Comparison of ENCODE assay signal across 19 mouse cellular contexts in genomic region chr17:53488291-53489006, GRCm38 (mm10). TPM values are rescaled to one million over a fixed set of nuclear protein-coding genes. Genes with fewer than 3 reads are reported as not detected.
DNase-seq lines count a peak whose midpoint lies in the region; ATAC-seq and TF ChIP-seq lines count a peak whose summit lies in the region.
"Had no signal": no experiment of that assay in that cellular context is flagged by ENCODE, and none has a peak within 500 bp of the region (broad histone marks: within the 10 kb centered on the region; RNA-seq: fewer than 3 reads in every experiment).

No protein-coding gene starts in this region.

- peaks cover 61% of the 10 kb centered on the region for H3K36me3 ChIP-seq in heart, embryonic 10.5 days

- H3K4me1 ChIP-seq in heart, embryonic 10.5 days, result no peaks in the 10 kb centered on the region
- H3K4me1 ChIP-seq: forebrain, embryonic 13.5 days; hindbrain, embryonic 12.5 days; limb, embryonic 10.5 days; midbrain, embryonic 12.5 days had no signal

- ATAC-seq in Patski, result peak; percentile 80
- ATAC-seq in megakaryocyte-erythroid progenitor cell, adult 5-6 weeks (replicated peaks; ENCODE audit: low FRiP score, low TSS enrichment, poor library complexity, severe bottlenecking), result 0 out of 2 replicates have a peak, but pooled peaks have one; percentile 26
- ATAC-seq: activated CD4-positive, CD25-positive, alpha-beta regulatory T cell, adult 4 months; forebrain, embryonic 13.5 days had no signal

- POLR2A ChIA-PET in Patski (lab: Charles Lee), result interaction anchor here (0.9 kb wide), 1 partner anchor 16 kb away, joined by 3 read pairs; no protein-coding TSS in a partner anchor

- in situ Hi-C loops in Patski (cut with MboI; ENCODE audit: low pct_unique_long_range_greater_than_20kb), result no loop called here

- no peak overlapping the region for H3K27ac ChIP-seq in heart, embryonic 10.5 days
- H3K27ac ChIP-seq: forebrain, embryonic 13.5 days; hindbrain, embryonic 12.5 days; limb, embryonic 10.5 days; midbrain, embryonic 12.5 days had no signal

- no peak overlapping the region for H3K4me3 ChIP-seq in heart, embryonic 10.5 days
- H3K4me3 ChIP-seq: forebrain, embryonic 13.5 days; hindbrain, embryonic 12.5 days; limb, embryonic 10.5 days; midbrain, embryonic 12.5 days had no signal

- CTCF ChIA-PET in Patski (lab: Charles Lee), result interaction anchor here (1.4 to 1.5 kb wide), 2 partner anchors 13 to 25 kb away, joined by 3 to 5 read pairs; no protein-coding TSS in a partner anchor

- TF ChIP-seq CTCF in Patski (IDR thresholded peaks at IDR 0.05), result no peak

- peak; percentile 23 for DNase-seq in heart, adult 11 months
- DNase-seq in heart, embryonic 10.5 days (ENCODE audit: low spot score), result no peak
- DNase-seq in 416B (ENCODE audit: low read depth) (peak; percentile 94), Patski (ENCODE audit: low read depth, low spot score) (no peak)
- no peak for DNase-seq in urinary bladder, adult 2 months (ENCODE audit: low spot score)
- no peak for DNase-seq in retina, postnatal 1 day
- DNase-seq: cerebellum, adult 11 months; cerebellum, postnatal 25 days; right cerebral cortex, postnatal 25 days; thymus, adult 2 months had no signal

- H3K27me3 ChIP-seq in heart, embryonic 10.5 days (ENCODE audit: insufficient read depth, poor library complexity, severe bottlenecking), result no peaks in the 10 kb centered on the region
- H3K27me3 ChIP-seq in Patski, result no peaks in the 10 kb centered on the region
- H3K27me3 ChIP-seq: forebrain, embryonic 13.5 days; hindbrain, embryonic 12.5 days; midbrain, embryonic 12.5 days had no signal

- WGBS in heart, embryonic 10.5 days, result 95% methylated on average over 4 of the region's 4 CpGs

- H3K9me3 ChIP-seq in heart, embryonic 10.5 days, result no peaks in the 10 kb centered on the region
- H3K9me3 ChIP-seq: forebrain, embryonic 13.5 days; hindbrain, embryonic 12.5 days; limb, embryonic 10.5 days; midbrain, embryonic 12.5 days had no signal

RNA-seq across cellular contexts. Expression of gene Rab5a, which starts 9.4 kb away (rescaled TPM):
- 71.7 and 90.6 TPM in 2 replicates for polyA plus RNA-seq in heart, embryonic 10.5 days (2016; fragmentation: Nextera tagmentation; extraction: Ambion mirVana)
- 93.7 TPM for polyA plus RNA-seq in Patski (2021)
- 35.2 and 38.9 TPM in 2 replicates for total RNA-seq in megakaryocyte-erythroid progenitor cell, adult 5-6 weeks (2014; fragmentation: Nextera tagmentation)
- total RNA-seq in megakaryocyte-erythroid progenitor cell, adult 5-6 weeks (2017), result 53.7 and 73.3 TPM in 2 replicates
- 61.6 and 65.4 TPM in 2 replicates for polyA plus RNA-seq in urinary bladder, adult 2 months (2012; rRNA removed)

RNA-seq across cellular contexts. Expression of gene Efhb, which starts 25.3 kb away (rescaled TPM):
- polyA plus RNA-seq in heart, embryonic 10.5 days (2016; fragmentation: Nextera tagmentation; extraction: Ambion mirVana), result 0.28 and 0.38 TPM in 2 replicates
- 0.18 TPM for polyA plus RNA-seq in Patski (2021)
- not detected in 2 replicates for total RNA-seq in megakaryocyte-erythroid progenitor cell, adult 5-6 weeks (2014; fragmentation: Nextera tagmentation)
- 0.11 TPM in 1 of 2 replicates, not detected in the other for total RNA-seq in megakaryocyte-erythroid progenitor cell, adult 5-6 weeks (2017)
- 0.74 and 1.0 TPM in 2 replicates for polyA plus RNA-seq in urinary bladder, adult 2 months (2012; rRNA removed)

RNA-seq across cellular contexts. Expression of gene Pp2d1, which starts 50.8 kb away (rescaled TPM):
- polyA plus RNA-seq in heart, embryonic 10.5 days (2016; fragmentation: Nextera tagmentation; extraction: Ambion mirVana), result 0.27 and 0.34 TPM in 2 replicates
- polyA plus RNA-seq in Patski (2021), result 0.12 TPM
- 0.28 TPM in 1 of 2 replicates, not detected in the other for total RNA-seq in megakaryocyte-erythroid progenitor cell, adult 5-6 weeks (2014; fragmentation: Nextera tagmentation)
- total RNA-seq in megakaryocyte-erythroid progenitor cell, adult 5-6 weeks (2017), result 0.05 TPM in 1 of 2 replicates, not detected in the other
- polyA plus RNA-seq in urinary bladder, adult 2 months (2012; rRNA removed), result not detected in 2 replicates
- total RNA-seq: adrenal gland, postnatal 4 days; layer of hippocampus, adult 18-20 months had no signal
- polyA plus RNA-seq: gonadal fat pad, adult 2 months; thymus, adult 2 months had no signal

Comparison
In these comparisons a context has a peak if more than half of its experiments do, and no peak if none do; other contexts are left out.
1. DNase-seq: peak in heart, adult 11 months (single experiment) and 416B (single experiment); none in heart, embryonic 10.5 days (single experiment), Patski (single experiment), urinary bladder, adult 2 months (single experiment) and retina, postnatal 1 day (single experiment).